Mouse (Mus musculus) hindbrain, embryonic 14.5 days (tissue): Measurements from ENCODE around the gene Hnrnpf. TPM values are rescaled to one million over a fixed set of nuclear protein-coding genes. Genes with fewer than 3 reads are reported as not detected.

Experiments used
- ATAC-seq: fragments of 200-750 bp; cut with Nextera tagmentation; 2 replicates; pipeline ENCODE4 v1.8.0; 2017; ENCODE audit warnings: moderate number of reproducible peaks, mild to moderate bottlenecking, moderate TSS enrichment, moderate library complexity; ENCODE audit not compliant: low FRiP score
- DNase-seq: peaks from one replicate; pipeline ENCODE4 v3.0.0-alpha.2; 2015; ENCODE audit warnings: low spot score
- H3K27ac ChIP-seq: fragments of 300-500 bp; sonication (generic); 2 replicates; pipeline ENCODE4 v1.5.1; 2014; ENCODE audit warnings: mild to moderate bottlenecking, moderate library complexity
- H3K27me3 ChIP-seq: fragments of 300-500 bp; sonication (generic); 2 replicates; pipeline ENCODE4 v1.6.1; 2014; ENCODE audit warnings: mild to moderate bottlenecking, low read length, mixed read lengths; ENCODE audit not compliant: control insufficient read depth, insufficient read depth
- H3K36me3 ChIP-seq: fragments of 300-500 bp; sonication (generic); replicated peaks from 2 replicates; pipeline ENCODE4 v1.6.1; 2014; ENCODE audit not compliant: control insufficient read depth, insufficient read depth
- H3K4me1 ChIP-seq: fragments of 300-500 bp; sonication (generic); replicated peaks from 2 replicates; pipeline ENCODE4 v1.6.1; 2014; ENCODE audit warnings: antibody characterized with exemption, low read length, mixed read lengths; ENCODE audit not compliant: control insufficient read depth, insufficient read depth
- H3K4me2 ChIP-seq: fragments of 300-500 bp; sonication (generic); replicated peaks from 2 replicates; pipeline ENCODE4 v1.6.1; 2014; ENCODE audit warnings: mild to moderate bottlenecking, moderate library complexity
- H3K4me3 ChIP-seq: fragments of 300-500 bp; sonication (generic); replicated peaks from 2 replicates; pipeline ENCODE4 v1.5.1; 2014; ENCODE audit warnings: mild to moderate bottlenecking, low read length
- H3K9ac ChIP-seq: fragments of 300-500 bp; sonication (generic); 2 replicates; pipeline ENCODE4 v1.6.1; 2014
- H3K9me3 ChIP-seq: fragments of 300-500 bp; sonication (generic); 2 replicates; pipeline ENCODE4 v1.6.1; 2016; ENCODE audit warnings: low read length; ENCODE audit not compliant: control insufficient read depth
- WGBS: fragments of 180-500 bp; shearing (Covaris S2); extraction: QIAGEN DNeasy Blood & Tissue Kit; methylation state at CpG from one replicate; pipeline ENCODE4 v1.1.7; 2014; 5-methylcytosine and 5-hydroxymethylcytosine counted together
- polyA plus RNA-seq: library from polyadenylated mRNA; unstranded; fragments of >200 nt; fragmentation: Nextera tagmentation; extraction: Ambion mirVana; gene quantifications from 2 replicates; pipeline ENCODE4 v1.2.1, GENCODE M21; 2014

Hnrnpf gene
- polyA plus RNA-seq, 1 experiment from 2014 or later, result 254 TPM

GRCm38 (mm10) chr6:117928746-117929145 is 28.6 kb downstream of the Hnrnpf start:
- Histone ChIP-seq H3K4me3 (no peak overlapping the region), H3K27me3 (no peaks in the 10 kb centered on the region), H3K4me2 (no peak overlapping the region), H3K9me3 (no peaks in the 10 kb centered on the region), H3K9ac (no peak overlapping the region), H3K36me3 (peaks cover 45% of the 10 kb centered on the region), H3K27ac (no peak overlapping the region), H3K4me1 (no peaks in the 10 kb centered on the region)
- no peak for ATAC-seq
- DNase-seq, result no peak
- WGBS, result 91% methylated on average over 5 of the region's 5 CpGs

DNA sequence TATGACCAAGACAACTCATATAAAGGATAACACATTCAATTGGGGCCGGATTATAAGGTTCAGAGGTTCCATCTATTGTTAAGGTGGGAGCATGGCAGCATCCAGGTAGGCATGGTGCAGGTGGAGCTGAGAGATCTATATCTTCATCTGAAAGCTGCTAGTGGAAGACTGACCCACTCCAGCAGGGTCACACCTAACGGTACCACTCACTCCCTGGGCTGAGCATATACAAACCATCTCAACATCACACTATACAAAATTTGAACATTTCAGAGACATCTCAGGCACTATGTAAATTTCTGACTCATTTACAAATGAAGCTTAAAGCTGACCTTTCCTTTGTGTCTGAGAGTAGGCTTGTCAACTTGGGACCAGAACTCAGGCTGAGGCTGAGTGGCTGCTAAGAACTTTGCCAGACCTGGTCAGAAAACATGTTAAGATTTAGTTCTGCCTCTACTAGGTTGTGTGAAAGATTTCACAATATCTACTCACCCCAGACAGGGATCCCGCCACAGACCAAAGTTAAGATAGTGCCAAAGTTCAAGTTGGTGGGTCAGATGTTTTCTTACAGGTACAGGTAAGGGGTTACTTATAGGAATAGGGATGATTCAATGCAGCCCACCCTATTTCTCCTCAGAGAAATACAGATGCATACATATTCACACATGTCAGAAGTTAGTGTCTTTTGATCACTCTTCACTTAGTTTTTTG is 30.0 kb downstream of the Hnrnpf start:
- ATAC-seq (no peak), DNase-seq (no peak)
- Histone ChIP-seq H3K9me3 (no peaks in the 10 kb centered on the region), H3K9ac (no peak overlapping the region), H3K4me3 (no peak overlapping the region), H3K4me2 (no peak overlapping the region), H3K27ac (no peak overlapping the region), H3K36me3 (peaks cover 45% of the 10 kb centered on the region), H3K27me3 (no peaks in the 10 kb centered on the region), H3K4me1 (no peaks in the 10 kb centered on the region)
- 96% methylated on average over 3 of the region's 3 CpGs for WGBS

GRCm38 (mm10) chr6:117932325-117933051 is 32.4 kb downstream of the Hnrnpf start:
- no peak for ATAC-seq
- WGBS, result 54% methylated on average over 11 of the region's 11 CpGs
- Histone ChIP-seq H3K4me1 (no peaks in the 10 kb centered on the region), H3K4me3 (no peak overlapping the region), H3K9ac (no peak overlapping the region), H3K4me2 (no peak overlapping the region), H3K9me3 (no peaks in the 10 kb centered on the region), H3K27me3 (no peaks in the 10 kb centered on the region), H3K27ac (no peak overlapping the region), H3K36me3 (peaks cover 25% of the 10 kb centered on the region)
- DNase-seq, result no peak

GRCm38 (mm10) chr6:117934301-117934700 is 34.2 kb downstream of the Hnrnpf start:
- Histone ChIP-seq H3K4me1 (no peaks in the 10 kb centered on the region), H3K4me2 (no peak overlapping the region), H3K4me3 (no peak overlapping the region), H3K9ac (no peak overlapping the region), H3K36me3 (peaks cover 9% of the 10 kb centered on the region; the same call in 1 of the 2 replicates), H3K27me3 (no peaks in the 10 kb centered on the region), H3K9me3 (no peaks in the 10 kb centered on the region), H3K27ac (no peak overlapping the region)
- DNase-seq (no peak), ATAC-seq (no peak)
- WGBS, result 87% methylated on average over 6 of the region's 6 CpGs

DNA sequence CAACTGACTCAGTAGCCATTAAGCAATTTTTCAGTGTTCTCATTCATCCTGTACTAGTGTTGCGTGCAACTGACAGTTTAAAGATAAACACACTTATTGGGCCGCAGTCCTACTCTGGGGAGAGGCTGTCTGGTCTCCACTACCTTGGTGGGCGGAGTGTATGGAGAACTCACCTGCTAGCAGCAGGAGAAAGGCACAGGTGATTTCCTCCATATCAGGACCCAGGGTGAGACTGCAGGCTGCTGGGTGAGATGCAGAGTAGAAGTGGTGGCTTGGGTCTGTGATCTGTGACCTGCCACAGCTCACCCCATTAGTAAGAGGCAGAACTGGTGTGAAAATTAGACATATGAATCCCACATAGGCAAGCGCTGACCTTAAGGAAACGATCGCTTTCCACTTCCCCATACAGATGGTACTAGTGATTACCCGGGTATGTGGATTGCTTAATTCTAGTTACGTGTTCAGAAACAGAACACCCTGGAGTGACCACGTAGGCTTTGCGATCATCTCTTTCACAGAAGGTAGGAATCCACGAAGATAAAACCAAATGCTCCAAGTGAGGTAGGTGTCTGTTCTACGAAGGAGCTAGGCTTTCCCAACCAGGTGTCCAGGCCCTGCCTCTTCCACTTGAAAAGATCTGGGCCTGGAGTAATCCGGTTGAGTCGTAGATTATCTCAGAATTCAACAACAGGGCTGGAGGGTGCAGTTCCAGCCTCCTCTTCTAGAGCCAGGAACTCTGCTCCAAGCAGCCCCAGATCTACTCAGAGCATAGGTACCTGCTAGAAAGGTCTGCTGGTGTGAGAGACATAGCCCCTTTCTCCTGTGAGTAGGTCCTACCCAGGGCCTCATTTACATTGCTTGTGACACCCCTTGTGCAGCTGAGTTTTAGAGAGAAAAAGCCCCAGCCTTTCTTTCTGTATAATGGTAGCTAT is 35.8 kb downstream of the Hnrnpf start:
- H3K36me3 ChIP-seq, result no peaks in the 10 kb centered on the region
- no peak for DNase-seq
- H3K9me3 ChIP-seq, result no peaks in the 10 kb centered on the region
- no peak overlapping the region for H3K27ac ChIP-seq
- no peak overlapping the region for H3K4me2 ChIP-seq
- no peaks in the 10 kb centered on the region for H3K4me1 ChIP-seq
- no peak for ATAC-seq
- no peaks in the 10 kb centered on the region for H3K27me3 ChIP-seq
- no peak overlapping the region for H3K9ac ChIP-seq
- WGBS, result 91% methylated on average over 14 of the region's 14 CpGs
- no peak overlapping the region for H3K4me3 ChIP-seq

- 83% methylated on average over 10 of the region's 10 CpGs for WGBS
- no peaks in the 10 kb centered on the region for H3K4me1 ChIP-seq
- H3K4me3 ChIP-seq, result no peak within 1 kb of the TSS
- H3K36me3 ChIP-seq, result no peaks in the 10 kb centered on the region
- H3K27ac ChIP-seq, result no peak within 1 kb of the TSS
- DNase-seq, result no peak
- no peak within 1 kb of the TSS for H3K4me2 ChIP-seq
- no peaks in the 10 kb centered on the region for H3K27me3 ChIP-seq
- no peak within 1 kb of the TSS for H3K9ac ChIP-seq
- no peaks in the 10 kb centered on the region for H3K9me3 ChIP-seq
- ATAC-seq, result no peak
Measured at GRCm38 (mm10) chr6:117937222-117937932, 37.3 kb downstream of the Hnrnpf start, which contains the start of gene Fxyd4. Gene Fxyd4 (minus strand): TSS chr6:117937692.

DNA sequence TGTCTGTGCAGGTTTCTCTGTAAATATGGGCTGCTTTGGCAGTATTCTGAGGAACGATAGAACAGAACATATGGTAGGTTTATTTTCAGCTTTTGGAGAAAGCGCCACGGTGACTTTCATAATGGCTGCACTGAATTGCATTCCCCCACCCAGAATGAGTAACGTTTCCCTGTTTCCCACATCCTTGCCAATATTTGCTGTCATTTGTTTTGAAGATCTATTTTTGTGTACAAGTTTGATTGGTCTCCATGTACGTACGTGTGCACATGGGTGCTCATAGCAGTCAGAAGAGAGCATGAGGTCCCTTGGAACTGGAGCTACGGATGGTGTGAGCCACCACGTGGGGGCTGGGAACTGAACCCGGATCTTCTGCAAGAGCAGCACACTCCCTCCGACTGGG is 38.8 kb downstream of the Hnrnpf start:
- no peak for DNase-seq
- no peaks in the 10 kb centered on the region for H3K4me1 ChIP-seq
- H3K4me3 ChIP-seq, result no peak overlapping the region
- no peak overlapping the region for H3K27ac ChIP-seq
- H3K27me3 ChIP-seq, result no peaks in the 10 kb centered on the region
- H3K9me3 ChIP-seq, result no peaks in the 10 kb centered on the region
- no peak overlapping the region for H3K4me2 ChIP-seq
- ATAC-seq, result no peak
- H3K9ac ChIP-seq, result no peak overlapping the region
- WGBS, result 89% methylated on average over 10 of the region's 10 CpGs
- H3K36me3 ChIP-seq, result no peaks in the 10 kb centered on the region

DNA sequence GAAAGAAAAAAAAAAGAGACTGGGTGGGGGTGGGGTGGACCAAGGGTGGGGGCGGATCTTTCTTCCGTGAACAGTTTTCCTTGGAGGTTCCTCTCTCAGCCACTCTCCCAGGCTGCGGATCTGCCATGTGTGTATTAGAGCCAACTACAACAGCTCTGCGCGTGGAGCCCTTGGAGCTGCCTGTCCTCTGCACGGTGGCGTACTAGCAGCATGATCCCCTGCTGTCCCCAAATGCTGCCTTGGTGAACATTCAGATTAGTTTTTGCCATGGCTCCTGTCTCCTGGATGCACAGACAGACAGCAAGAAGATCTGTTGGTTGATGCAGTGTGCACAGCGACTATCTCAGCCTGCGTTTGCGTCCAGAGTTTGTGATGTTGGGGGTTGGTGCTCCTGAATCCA is 42.6 kb downstream of the Hnrnpf start:
- Histone ChIP-seq H3K9ac (no peak overlapping the region), H3K4me1 (no peaks in the 10 kb centered on the region), H3K4me2 (no peak overlapping the region), H3K9me3 (no peaks in the 10 kb centered on the region), H3K27ac (no peak overlapping the region), H3K36me3 (no peaks in the 10 kb centered on the region), H3K27me3 (no peaks in the 10 kb centered on the region), H3K4me3 (no peak overlapping the region)
- WGBS, result 86% methylated on average over 10 of the region's 10 CpGs
- ATAC-seq, result no peak
- no peak for DNase-seq
